Mouse (Mus musculus): ENCODE measurements around the gene Rps8.
A peak's percentile ranks its signal among the peaks of the same experiment; 100 is the strongest.
"Not testable (repeated sequence)": the region's sequence is repeated elsewhere in the genome, so short reads cannot be mapped to it uniquely, and the experiment has no call there.

The Rps8 gene

DNA sequence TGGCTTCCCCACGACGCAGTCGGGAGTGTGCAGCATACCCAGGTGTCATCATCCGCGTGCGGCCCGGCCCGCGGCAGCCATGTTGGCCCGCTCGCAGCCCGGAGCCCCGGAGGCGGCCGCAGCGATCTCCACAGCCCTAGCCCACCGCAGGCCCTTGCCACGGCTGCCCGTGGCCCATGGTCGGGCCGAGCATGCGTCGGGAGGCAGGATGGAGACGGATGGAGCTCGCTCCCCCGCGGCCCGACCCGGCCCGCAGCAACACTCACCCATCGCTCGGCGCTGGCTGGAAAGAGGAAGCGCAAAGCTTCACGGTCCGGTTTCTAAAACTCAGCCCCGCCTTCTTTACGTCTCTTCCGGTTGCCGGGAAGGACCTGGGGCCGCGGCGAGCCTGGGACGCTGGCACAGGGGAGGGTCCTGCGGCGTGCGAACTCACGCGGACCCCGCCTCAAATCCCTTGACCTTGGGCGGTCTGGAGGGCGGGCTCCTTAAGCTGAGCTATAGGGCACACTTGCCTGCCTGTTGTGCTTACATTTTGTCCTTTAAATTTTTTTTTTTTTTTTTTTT lies at the start of gene Rps8:
Gene Rps8, minus strand, starts transcription at position 452 of the 564 bp plus-strand sequence.
- peak; percentile 89 for DNase-seq

DNA sequence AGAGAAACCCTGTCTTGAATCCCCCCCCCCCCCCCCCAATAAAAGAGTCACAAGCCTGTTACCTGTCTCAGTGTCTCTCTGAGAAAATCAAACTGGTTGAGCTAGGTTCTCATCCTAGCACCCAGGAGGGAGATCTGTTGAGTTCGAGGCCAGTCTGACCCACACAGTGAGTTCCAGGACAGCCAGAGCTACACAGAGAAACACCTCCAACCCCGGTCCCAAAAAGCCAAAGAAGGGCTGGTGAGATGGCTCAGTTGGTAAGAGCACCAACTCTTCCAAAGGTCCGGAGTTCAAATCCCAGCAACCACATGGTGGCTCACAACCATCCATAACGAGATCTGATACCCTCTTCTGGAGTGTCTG lies 46.9 kb upstream of the Rps8 start:
- no peak for DNase-seq

DNA sequence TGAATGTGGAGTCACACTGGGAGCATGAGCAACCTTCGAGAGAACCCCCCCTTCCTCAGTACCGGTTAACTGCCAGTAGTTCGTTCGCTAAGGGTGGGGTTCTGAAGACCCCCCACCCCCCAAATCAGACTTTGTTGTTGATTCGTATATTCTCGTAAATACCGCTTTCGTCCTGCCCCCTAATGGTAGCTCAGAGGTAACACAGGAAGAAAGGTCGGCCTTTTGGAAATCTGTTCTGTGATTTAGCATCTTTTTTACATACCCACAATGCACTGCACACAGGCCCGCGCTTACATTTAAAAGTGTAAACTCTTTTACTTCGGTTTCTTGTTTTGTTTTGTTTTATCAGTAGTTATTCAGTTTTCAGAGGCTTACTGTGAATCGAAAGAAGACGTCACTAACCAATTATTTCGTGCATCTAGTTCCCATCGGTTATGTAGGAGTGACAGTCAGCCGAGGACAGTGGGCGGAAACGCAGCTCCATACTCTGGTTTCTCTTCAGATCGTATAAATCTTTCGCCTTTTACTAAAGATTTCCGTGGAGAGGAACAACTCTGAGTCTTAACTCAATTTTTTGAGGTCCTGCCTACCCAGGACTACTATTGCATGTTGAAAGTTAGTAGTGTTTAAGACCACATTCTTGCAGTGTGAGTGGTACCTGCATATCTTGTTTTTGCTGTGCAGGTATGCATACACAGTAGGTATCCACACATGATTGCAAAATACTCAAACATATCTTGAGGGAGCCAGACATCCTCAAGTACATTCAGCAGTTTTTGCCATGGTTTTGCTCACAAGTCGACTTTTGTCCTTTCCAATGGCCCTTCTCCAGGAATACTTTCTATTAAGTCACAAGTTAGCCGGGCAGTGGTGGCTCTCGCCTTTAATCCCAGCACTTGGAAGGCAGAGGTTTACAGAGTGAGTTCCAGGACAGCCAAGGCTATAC lies 46.3 kb upstream of the Rps8 start:
- DNase-seq = no peak

DNA sequence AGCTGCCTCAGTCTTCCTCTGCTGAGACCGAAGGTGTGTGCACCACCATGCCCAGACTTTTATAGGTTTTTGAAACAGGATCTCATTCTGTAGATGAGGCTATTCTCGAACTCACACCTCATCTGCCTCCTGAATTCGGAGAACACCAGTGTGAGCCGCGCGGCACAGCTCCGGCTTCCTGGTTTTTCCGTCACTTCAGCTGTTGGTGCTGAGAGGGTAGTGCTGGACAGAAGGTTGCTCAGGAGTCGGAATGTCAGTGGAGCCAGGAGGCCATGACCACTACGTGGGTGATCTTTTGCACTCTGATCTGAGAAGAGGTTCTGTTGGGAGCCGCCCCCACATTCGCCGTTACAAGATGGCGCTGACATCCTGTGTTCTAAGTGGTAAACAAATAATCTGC lies 35.8 kb upstream of the Rps8 start:
- DNase-seq = no peak

DNA sequence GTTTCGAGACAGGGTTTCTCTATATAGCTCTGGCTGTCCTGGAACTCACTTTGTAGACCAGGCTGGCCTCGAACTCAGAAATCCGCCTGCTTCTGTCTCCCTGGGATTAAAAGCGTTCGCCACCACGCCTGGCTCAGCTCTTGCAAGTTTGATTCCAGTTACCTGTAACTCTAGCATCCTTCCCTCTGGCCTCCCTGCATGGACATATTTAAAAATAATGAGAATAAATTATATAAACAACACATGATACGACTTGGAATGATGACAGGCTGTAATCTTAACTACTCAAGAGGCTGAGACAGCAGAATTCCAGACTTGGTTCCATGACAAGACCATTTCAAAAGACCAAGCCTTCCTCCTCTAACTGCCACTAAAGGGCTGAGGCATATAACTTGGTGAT lies 34.6 kb upstream of the Rps8 start:
- DNase-seq = no peak

DNA sequence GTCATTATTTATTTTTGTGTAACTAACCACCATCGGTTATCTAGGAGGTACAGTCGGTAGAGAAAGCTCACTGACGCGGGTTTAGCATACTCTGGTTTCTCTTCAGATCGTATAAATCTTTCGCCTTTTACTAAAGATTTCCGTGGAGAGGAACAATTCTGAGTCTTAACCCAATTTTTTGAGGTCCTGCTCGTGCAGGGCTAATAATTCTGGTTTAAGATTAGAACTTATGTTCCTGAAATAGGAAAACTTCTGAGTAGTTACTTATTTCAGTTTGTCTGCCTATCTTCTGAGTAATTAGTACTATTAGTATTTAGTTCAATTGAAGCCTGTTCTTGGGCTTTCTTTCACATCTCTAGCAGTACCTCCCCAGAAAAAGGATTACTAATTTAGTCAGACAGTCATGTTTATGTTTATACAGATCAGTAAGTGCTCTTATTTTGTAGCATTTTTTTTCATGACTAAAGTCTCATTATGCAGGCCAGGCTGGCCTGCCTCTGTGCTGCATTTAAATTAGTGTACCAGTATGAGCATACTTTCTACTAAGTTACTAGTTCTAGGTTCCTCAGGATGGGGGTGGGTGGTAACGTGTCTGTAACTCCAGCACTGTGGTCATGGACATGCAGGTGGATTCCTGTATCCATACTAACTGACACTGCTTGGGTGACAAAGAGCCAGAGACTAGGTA lies 34.0 kb upstream of the Rps8 start:
- no peak for DNase-seq

DNA sequence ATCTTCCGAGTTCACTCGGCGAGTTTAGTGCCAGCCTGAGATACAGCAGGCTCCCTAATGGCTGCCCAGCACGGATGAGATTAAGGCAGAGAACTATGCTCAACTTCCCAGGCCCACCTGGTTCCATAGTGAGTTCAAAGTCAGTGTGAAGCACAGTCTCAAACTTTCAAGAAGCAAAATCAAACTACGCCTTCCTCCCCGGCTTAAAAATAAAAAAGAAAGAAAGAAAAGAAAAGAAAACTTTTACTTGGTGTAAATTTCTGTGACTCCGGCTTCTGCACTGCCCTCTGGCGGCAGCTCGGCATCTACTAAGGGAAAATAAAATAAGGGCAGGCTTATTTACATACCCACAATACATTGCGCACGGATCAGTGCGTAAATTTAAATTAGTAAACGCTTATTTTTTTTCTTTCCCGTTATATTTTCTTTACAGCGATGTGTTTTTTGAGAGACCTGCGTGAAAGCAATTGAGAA lies 33.4 kb upstream of the Rps8 start:
- peak; percentile 72 for DNase-seq

DNA sequence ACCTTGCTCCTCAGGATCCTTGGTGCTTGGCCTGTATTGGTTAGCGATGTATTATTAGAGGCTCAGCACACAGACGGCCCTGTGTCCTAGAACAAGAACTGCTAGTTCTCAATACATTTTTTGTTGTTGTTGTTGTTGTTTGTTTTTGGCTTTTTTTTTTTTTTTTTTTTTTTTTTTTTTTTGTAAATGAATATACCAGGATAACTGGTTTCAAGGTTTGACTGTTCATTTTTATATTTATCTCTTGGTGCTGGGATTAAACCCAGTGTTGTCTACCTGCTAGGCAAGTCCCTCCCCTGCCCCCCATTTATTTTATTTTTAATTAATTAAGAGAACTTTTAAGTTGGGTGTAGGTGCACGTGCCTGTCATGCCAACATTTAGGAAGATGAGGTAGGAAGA lies 32.9 kb upstream of the Rps8 start:
- no peak for DNase-seq

DNA sequence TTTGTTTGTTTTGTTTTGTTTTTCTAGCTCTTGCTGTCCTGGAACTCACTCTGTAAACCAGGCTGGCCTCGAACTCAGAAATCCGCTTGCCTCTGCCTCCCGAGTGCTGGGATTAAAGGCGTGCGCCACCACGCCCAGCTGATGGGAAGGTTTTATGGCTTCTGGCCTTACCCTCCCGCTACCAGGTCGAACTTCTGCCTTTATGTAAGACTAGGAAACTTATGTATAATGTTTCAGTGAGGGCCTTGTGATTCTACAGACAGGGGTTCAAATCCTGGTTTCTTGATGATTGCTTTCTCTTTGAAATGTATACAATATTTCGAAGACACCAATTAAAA lies 26.7 kb upstream of the Rps8 start:
- DNase-seq = not testable (repeated sequence)

DNA sequence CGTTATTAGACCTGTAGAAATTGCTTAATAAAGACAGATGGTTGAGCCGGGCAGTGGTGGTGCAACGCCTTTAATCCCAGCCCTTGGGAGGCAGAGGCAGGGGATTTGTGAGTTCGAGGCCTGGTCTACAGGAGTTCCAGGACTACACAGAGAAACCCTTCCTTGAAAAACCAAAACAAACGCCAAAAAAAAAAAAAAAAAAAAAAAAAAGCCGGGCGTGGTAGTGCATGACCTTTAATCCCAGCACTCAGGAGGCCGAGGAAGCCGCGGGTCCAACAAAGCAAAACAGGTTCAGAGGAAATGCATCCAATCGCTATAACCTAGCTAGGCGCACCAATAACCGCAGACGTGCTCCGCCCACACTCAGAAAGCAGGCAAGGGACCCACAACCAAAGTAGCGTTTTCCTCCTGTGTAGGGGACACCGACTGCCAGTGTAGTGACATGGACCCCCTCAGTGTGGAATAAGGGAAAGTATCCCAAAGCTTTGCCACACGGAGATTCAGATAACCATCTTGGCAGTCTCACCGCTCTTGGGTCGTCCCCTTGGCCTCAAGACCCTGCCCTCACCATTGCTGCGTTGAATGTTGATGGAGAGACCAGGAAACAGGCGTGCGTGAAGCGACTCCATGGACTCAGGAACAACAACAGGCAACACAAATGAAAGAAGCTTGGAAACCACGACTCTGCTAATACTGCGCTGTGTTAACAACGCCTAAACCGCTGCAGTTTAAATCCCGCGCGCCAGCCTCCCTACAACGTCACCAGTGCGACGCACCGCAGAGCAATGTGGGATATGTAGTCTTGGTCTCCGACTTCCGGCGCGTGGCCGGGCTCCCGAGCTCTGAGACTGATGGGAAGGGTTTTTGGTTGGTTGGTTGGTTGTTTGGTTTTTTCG lies 26.1 kb upstream of the Rps8 start, which contains the start of gene Kif2c:
Gene Kif2c, minus strand, starts transcription at position 777 of the 896 bp plus-strand sequence.
- peak; percentile 88 for DNase-seq

DNA sequence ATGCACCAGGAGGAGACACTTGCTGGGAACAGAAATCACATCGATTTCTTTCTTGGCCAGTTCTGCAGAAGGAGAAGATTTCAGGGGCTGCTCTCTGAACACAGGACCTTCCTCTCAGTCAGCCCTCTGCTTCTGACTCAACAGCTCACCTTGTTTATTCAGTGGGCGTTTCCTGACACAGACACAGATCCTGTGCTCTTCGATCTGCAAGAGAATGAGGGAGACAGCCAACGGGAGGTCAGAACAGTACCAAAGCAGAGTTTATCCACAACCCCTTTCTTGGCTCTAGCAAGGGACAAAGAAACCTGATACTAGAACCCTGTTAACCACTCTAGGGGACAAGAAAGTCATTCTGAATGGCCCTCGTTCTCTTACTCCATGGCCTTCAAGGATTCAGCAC lies 13.9 kb upstream of the Rps8 start:
- DNase-seq = no peak

DNA sequence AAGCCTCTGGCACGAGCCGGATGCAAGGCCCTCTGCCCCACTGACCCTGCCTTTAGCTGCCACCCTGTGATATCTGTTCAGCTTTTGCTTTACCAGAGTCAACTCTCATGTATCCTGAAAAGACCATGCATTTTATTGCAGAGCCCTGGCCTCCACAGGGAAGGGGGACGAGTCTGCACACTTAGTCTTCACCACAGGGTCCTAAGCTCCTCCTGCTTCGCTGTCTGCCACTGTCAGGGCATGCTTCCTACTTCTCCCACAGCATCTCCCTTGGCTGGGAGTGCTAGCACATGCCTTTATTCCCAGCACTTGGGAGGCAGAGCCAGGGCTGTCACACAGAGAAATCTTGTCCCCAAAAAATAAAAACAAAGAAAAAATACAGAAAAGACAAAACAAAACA lies 5.1 kb upstream of the Rps8 start:
- no peak for DNase-seq

DNA sequence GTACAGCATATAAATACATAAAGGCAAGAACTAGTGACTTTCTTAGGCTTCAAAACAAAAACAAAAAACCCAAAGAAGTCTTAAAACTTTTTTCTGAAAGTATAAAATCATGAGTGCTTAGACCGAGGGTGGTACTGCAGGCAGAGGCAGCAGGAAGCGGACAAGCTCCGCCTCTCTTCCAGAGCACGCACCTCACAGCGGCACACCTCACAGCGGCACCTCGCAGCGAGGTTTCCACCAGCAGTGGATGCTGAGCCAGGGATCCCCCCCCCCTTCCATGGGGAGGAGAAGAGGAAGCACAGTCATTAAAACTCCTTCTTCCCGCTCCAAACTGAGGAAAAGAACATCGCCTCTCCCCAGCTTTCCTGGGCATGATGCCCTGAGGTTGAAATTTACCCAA lies 3.6 kb upstream of the Rps8 start:
- DNase-seq = no peak

DNA sequence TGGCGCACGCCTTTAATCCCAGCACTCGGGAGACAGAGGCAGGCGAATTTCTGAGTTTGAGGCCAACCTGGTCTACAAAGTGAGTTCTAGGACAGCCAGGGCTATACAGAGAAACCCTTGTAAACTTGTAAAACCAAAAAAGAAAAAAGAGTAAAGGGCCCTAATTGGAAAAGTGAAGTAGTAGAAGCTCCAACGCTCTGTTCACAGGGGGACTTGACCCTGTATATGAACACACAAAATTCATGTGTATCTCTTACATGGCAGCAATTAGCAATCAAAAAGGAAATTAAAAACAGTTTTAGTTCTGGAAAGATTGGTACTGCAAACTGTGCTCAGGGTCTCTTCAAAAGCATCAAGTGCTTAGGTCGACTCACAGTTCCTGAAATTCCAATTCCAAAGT lies 329 bp upstream of the Rps8 start:
- no peak for DNase-seq

DNA sequence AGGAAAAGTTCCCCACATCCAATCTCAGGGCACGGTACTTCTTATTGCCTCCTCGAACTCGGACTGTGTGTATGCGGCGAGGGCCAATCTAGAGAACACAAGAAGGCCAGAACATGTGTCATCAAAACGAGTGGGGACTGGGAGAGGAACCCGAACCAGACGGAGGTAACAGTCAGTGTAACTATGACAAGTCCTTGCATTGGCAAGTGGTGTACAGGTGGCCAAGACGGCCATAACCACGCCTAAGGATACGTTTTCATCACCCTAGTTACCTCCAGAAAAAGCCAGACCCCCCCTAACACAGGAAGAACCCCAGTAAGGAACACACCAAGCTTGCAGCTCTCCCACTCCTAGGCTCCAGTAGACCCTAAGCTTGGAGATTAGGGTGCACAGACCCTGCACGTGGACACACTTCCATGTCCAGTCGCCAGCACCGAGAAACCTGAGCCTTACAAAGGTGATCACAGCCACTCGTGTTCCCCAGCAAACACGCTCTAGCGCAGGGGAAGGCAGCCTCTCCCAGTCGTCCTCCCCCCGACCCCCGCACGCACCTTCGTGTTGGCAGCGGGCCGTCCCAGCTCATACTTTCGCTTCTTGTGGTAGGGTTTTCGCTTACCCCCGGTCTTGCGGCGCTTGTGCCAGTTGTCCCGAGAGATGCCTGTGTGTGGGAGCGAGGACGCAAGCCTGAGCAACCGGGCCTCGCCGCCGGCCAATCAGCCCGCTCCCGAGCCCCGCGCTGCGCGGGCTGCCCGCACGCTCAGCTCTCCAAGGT lies 837 bp downstream of the Rps8 start:
- peak; percentile 28 for DNase-seq

DNA sequence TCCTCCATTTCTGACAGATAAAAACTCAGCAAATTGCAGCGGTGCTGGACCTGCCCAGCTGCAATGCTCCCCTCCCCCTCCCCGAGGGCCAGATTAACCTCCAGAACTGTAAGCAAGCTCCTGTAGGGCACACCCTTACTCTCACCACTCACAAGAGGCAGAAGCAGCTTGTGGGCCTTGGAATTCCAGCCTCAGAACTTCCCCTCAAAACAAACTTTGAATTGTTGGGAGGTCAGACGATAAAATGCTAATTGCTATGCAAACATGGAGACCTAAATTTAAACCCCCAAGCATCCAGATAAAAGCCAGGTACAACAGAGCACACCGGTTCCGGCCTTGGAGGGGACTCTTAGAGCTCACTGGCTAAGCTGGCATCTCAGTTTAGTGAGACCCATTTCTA lies 3.3 kb downstream of the Rps8 start:
- no peak for DNase-seq

DNA sequence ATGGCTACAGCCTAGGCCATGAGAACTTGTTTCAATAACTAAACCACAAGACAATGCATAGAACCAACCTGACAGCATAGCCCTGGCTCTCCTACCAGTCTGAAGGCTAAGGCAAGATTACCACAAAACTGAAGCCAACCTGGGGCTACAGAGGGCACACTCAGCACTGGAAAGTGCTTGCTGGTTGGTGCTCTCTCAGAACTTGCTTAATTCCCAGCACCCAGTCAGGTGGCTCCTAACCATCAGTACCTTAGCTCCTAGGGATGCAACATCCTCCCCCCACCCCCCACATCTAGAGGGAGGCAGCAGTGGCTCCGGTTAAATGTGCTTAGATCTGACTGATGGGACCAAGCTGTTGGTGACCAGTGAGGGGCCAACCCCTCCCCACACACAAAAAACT lies 4.6 kb downstream of the Rps8 start:
- no peak for DNase-seq

DNA sequence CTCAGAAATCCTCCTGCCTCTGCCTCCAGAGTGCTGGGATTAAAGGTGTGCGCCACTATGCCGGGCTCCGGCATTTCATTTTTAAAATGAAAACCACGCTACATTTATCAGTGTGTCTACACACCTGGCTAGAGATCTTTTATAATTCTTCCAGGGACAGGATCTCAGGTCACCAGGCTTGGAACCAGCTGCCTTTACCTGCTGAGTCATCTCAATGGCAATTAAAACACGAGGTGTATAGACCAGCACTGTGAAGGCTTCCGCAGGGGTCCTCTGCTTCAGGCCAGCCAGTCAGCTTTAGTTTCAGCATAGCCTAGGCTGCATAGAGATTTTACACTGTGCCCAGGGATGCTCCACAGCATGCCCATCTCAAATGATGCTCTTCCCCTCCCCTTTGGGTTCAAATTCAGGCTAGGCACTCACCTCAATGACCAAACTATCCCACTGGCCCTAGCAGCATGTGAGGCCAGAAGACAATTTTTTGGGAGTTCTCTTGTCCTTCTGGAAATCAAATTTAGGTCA lies 5.8 kb downstream of the Rps8 start:
- no peak for DNase-seq

DNA sequence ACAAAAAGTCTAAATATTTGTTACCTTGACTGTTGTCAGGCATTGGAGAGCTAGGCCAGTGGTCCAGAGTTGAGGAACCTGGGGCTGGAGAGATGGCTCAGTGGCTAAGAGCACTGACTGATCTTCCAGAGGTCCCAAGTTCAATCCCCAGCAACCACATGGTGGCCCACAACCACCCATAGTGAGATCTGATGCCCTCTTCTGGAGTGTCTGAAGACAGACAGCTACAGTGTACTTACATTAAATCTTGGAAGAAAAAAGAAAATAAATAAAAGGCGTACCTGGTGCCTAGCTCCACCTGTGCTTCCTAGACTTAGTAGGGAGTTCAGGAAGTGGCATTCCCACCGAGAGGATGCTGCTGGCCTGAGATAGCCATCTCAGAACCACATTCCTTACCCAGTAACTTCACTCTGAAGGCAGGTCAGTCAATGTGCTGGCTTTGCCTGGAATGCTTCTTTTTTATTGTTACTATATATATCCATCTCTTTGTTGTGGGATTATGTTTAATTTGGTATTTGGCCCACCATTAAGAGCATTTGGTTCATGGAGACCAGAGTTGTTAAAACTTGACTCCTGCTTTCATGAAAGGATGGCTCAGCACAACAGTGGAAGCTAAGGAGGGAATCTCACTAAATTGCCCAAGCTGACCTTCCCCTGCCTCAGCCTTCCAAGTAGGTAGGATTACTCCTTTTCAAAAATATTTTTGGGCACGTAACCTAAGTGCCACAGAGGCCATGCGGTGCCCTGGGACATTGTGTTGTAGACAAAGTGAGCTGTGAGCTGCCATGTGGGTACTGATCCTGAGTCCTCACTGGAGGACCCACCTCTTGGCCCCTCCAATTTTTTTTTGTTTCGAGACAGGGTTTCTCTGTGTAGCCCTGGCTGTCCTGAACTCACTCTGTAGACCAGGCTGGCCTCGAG lies 6.5 kb downstream of the Rps8 start:
- no peak for DNase-seq

DNA sequence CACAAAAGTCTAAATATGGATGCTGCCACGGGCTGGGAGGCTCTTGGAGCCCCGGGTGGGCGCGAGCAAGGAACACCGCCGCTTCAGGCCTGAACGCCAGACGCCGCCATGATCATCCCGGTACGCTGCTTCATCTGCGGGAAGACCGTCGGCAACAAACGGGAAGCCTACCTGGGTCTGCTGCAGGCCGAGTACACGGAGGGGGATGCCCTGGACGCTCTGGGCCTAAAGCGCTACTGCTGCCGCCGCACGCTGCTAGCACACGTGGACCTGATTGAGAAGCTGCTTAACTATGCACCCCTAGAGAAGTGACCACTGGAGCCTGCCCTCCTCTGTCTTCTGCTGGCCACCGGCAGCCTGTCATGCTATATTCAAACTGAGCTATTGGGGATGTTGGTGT lies 7.2 kb downstream of the Rps8 start:
- DNase-seq = no peak
